Mouse (Mus musculus) thymus, postnatal 25 days (tissue): Measurements from ENCODE around the gene Lamb3.
"Not testable (repeated sequence)": the region's sequence is repeated elsewhere in the genome, so short reads cannot be mapped to it uniquely, and the experiment has no call there.

ENCODE experiments used
- DNase-seq: peaks from one replicate; pipeline ENCODE4 v3.0.0; 2022

The Lamb3 gene

DNA sequence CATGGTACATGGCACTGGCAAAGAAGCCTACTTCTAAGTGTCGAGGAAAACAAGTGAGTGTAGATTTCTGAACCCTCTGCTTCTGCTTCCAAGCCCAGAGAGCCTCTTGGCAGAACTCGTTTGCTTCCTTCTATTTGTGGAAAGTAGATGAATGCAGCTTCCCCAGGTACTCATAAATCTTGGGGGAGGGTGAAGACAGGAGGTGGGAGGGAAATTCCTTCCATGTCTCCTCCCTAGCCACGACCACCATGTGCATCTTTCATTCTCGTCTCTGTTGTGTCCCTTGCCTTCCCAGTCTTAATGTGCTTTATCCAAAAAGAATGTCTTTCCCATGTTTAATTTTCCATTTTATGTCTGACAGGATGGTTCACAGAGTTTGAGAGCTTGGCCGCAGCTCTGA is 45.1 kb downstream of the Lamb3 start:
- no peak for DNase-seq

DNA sequence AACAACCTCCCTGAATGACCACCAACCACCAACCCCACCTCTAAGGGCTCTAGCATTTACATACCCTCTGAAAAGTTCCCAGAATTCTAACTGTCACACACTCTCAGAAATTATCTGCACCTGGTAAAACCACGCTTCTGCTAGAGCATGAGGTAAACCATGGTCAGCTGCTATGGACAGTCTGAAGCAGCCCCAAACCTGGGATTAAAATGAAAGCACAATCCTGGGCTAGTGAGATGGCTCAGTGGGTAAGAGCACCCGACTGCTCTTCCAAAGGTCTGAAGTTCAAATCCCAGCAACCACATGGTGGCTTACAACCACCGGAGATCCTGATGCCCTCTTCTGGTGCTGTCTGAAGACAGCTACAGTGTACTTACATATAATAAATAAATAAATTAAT is 46.4 kb downstream of the Lamb3 start:
- not testable (repeated sequence) for DNase-seq

DNA sequence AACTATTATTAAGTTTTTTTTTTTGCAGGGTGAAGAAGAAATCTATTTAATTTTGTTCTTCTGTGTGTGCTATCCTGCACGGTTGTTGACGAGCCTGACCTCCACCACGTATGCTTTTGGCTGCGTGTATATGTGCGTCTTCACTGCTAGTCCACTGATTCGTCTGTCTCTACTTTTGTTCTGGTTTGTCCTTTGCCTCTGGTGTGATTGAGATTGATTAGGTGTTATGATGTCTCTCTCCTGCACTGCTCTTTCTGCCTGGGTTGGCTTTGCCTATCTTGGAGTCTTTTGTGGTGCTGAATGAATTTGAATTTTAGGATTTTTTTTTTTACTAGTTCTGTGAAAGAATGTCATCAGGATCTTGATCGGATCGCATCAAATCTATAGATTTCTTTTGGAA is 47.5 kb downstream of the Lamb3 start:
- no peak for DNase-seq

DNA sequence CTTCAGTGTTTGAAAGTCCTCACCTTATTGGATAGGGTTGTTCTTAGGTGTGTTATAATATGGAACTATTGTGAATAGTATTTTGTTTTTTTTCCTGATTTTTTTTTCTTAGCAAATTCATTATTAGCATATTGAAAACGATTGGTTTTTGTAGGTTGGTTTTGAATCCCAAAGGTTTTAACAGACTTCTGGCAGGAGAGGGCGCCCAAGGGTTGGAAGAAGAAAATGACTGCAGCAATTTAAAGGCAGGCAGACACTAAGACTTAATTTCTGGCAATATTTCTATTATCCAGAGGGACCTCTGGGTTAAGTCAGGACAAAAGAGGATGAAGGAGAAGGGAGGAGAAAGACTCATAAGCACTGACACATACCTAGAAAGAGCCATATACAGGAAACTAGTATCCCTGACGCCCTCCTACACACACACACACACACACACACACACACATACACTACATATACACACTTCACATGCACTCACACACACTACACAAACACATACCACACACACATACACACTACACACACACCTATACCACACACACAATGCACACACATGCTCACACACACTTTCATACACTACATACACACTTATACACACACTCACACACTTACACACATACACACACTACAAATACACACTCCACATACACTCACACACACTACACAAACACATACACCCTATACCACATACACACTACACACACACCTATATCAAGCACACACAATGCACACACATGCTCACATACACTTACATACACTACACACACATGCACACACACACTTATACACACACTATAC is 48.2 kb downstream of the Lamb3 start:
- peak; percentile 82 for DNase-seq

DNA sequence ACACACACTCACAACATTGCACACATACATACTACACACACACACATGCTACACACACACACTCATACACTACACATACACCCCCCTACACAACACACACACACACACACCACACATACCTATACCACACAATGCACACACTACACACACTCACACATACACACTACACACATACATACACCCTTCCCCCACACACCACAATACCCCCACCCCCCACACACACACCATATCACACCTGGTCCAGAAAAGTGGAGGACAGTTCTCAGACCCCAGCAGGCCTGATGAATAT is 48.7 kb downstream of the Lamb3 start:
- no peak for DNase-seq

DNA sequence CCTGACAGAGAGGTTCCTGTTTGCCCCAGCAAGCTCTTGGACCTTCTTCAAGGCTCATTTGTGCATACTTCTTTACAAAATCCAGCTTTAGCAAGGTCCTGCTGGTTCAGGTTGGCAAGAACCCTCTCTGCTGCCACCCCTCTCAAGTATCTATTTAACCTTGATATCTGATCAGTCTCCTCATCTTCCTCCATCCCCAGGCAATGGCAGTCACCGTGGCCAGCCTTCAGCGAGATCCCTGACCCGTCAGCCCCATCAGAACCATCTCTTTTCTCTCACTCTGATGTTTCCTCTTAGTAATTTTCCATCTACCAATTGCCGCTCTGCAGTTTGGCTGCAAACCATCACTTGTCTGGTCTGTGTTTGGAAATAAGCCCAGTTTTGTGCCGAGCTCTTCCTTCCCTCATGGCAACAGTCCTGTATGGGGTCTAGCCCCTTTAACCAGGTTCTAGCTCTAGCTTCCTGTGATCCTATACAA is 49.2 kb downstream of the Lamb3 start:
- DNase-seq = no peak

DNA sequence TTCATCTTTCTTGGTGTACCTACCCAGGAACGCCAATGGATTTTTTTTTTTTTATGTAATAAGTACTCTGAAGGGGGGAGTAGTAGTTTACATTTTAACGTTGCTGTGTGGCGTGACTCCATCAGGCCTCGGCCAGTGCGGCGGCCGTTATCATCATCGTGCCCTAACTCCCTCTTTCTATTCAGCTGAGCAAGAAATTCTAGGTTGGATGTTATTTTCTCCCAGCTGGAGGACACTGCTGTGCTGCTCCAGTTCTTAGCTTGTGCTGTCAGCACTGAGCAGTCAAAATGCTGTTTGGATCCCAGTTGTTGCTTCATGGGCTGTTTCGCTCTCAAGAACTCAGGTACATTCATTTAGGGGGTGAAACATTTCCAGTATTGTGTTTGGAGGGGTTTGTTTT is 52.1 kb downstream of the Lamb3 start:
- no peak for DNase-seq

DNA sequence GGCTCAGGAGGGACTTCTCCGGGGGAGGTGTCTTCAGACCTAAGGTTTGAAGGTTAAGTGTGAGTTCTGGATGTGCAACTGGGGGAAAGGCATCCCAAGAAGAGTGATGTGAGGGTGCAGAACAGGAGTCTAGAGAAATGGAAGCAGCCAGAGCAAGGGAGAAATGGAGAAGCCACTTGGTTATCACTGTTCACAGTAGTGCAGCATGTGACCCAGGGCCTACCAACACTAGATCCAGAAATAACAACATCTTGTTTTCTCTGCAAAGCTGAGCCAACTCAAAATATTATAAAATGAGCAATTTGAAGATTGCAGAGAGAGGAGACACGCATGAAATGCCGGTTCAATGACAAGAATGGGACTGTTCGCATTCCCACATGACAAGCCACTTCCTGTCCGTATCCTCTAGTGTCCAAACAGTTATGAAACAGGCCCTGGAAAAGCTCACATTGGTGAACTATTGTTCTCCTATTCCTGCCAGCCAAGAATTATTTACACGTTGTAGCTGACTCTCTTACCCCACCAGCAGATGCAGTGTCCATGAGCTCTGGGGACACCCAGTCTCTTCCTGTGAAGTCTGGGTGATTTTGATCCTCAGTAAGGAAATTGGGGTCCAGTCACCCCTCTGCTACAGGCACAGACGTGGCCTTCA is 54.5 kb downstream of the Lamb3 start:
- DNase-seq = no peak

DNA sequence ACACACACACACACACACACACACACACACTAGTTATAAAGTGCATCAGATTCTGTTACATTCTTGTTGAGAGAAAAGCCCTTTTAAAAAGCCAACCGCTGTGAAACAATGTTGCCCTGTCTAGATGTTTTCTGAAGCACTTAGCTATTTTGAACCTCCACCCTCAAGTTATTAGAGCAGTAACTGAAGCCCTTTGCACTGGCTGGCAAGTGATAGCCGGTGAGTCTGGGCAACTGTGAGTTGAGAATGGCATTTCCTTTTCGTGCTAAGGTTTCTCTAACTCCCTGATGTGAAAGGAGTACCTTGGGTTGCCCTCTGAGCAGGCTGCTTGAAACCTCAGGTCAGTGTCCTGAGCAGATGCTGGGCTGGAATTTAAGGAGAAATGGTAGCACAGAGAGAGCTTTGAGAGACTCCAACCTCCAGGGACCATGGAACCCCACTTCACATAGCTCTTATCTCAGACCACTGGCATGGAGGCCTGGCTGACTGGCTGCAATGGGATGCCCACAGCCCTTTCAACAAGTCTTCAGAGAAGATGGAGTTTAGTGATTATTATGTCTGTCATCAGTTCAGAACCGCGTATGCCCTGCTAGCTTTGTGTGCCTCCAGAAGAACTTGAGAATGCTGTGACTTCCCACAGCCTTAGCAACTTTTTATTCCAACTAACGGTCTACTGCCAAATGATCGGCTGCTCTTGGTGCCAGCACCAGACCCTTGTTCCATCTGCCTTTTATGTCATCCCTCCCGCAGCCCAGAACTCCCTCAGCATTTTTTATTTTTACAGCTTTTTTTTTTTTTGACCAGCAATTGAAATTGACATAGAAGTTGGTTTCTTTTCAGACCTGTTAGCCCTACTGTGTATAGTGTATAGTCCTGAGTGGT is 55.8 kb downstream of the Lamb3 start:
- DNase-seq = peak; percentile 43

DNA sequence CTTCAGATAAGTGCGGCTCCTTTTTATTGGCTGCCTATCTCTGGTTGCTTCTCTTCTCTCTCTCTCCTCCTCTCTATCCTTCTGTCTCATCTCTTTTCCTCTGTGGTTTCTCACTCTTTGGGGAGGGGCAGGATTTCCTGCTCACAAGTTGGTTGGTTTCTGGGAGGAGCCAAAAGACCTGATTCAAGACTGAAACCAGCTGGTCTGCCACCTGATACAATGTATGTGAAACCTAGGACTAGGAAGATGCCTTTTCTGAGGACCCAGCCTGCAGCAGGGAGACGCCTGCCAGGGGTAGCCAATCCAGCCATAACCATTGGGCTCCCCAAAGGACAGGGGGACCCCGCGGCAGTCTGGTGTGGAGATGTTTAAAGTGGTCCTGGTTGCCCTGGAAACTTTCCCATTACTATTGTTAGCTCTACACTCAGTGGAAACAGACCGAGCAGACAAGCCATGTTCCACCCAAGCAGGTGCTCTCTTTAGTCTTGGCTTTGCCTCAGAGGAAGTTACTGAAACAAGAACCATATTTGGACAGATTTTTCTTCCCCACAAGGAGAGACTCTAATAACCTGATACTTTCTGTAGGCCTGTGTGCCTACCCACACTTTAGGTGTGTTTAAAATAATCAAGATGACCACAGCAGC is 56.6 kb downstream of the Lamb3 start, which contains the start of gene Hsd11b1:
Hsd11b1 (minus strand) TSS at position 121 of the 644 bp plus-strand sequence.
- DNase-seq = peak; percentile 83

DNA sequence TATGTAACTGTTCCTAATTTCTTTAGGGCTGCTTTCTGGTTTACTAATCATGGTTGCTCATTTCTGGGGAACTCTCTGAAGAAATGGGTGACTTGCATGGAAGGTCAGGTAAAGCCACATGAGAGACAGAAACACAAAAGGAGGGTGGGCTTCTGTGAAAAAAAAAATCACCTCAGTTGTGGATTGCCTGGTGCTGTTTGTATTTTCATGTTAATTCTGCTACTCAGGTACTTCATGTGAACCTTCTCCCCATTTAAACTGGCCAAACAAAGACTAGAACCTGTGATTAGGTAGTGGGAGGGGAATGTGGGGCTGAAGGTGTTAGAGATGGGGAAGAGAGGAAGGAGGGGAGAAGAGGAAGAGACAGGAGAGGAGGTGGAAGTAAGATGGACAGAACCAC is 58.2 kb downstream of the Lamb3 start:
- no peak for DNase-seq

DNA sequence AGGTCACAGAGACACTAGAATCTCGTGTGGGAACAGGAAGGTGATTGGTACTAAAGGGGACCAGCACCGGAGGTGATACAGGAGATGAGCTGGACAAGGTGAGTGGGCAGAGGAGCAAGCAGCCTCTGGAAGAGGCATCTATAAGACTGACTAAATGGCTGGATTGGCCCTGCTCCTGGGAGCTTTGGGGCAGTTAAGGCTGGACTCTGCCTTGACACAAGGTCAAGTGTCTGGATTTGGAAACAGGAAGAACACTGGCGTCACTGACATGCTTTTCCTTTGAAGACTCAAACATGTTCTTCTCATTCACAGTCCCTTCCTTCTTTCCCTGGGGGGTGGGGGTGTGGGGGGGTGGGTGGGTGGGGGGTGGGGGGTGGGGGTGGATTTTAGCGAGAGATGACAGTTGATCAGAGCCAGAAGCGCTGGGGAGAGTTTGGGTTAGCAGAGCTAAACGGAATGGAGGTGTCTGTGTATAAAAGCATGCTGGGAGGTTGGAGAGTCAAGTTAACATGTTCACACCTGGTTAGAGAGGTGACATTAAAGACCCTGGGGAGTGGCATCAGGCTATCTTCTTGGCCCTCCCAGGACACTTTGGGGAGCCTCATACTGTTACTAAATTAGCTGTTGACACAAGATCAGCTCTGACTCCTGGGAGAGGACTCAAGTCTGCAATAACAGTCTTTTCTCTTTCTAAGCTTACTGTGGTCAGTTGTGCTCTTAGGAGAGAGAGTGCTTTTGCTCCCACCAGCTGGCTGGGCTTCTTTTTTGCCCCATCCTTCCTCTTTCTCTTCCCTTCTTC is 63.7 kb downstream of the Lamb3 start:
- DNase-seq = no peak

DNA sequence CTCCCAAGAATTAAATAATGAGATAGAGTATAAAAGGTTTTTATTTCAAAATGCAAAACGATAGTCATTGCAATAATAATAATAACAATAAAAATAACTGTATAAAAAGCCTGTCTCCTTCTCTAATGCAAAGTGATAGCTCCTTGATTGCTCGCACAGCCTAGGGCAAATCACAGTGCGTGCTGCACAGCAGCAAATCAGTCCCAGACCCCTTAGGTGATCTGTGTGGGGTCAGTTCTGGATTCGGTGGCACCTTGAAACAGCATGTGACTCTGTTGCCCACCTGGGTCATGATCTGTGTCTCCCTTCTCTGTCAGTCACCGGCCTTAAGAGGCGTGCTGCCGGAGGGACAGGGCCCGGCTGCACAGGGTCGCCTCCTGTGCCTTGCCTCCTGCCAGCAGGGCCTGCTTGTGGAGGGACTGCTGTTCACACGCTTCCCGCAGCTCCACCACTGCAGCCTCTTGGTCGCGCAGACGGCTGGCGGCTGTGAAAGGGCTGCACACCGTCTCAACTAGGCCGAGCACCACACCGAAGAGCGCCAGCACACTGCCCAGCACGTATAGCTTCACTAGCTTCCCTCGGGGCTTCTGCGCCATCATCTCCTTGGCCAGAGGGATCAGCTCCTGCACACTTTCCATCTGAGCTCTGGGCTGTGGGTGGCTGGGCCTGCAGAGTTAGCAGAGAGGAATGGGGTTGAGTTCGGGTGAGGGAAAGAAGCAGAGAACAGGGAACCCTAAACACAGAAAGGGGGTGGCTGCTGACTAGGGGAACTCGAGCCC is 64.8 kb downstream of the Lamb3 start:
- peak; percentile 17 for DNase-seq

DNA sequence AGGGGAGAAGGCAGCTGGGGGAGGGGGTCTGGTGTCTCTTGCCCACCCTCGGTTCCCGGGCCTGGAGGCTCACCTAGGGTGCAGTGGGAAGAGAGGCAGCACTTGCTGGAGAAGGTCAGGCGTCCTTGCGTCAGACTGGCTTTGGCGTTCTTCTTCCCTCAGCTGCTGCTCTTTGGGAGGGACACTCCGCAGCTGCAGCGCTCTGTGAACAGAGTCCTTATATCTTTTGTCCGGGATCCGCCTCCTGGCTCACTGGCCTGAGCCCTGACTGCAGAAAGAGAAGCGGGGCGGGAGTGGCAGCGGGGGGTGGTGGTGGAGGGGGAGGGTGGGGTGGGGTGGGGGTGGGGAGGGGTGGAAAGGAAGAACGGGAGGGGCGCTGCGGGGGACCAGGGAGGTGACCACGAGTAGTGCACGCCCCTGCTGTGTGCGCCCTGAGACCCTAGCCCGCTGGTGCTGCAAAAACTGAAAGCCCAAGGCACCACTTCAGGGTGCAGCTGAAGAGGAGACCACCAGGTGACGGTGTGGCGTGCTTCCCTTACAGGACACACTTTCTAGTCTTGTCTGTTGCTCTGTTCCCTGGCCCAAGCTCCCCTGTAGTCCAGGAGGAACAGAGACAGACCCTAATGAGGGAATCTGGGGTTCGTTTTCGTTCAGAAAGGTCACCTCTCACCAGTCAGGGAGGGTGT is 65.6 kb downstream of the Lamb3 start, which contains the start of gene G0s2:
G0s2 (minus strand) TSS at position 302 of the 686 bp plus-strand sequence.
- peak; percentile 55 for DNase-seq

DNA sequence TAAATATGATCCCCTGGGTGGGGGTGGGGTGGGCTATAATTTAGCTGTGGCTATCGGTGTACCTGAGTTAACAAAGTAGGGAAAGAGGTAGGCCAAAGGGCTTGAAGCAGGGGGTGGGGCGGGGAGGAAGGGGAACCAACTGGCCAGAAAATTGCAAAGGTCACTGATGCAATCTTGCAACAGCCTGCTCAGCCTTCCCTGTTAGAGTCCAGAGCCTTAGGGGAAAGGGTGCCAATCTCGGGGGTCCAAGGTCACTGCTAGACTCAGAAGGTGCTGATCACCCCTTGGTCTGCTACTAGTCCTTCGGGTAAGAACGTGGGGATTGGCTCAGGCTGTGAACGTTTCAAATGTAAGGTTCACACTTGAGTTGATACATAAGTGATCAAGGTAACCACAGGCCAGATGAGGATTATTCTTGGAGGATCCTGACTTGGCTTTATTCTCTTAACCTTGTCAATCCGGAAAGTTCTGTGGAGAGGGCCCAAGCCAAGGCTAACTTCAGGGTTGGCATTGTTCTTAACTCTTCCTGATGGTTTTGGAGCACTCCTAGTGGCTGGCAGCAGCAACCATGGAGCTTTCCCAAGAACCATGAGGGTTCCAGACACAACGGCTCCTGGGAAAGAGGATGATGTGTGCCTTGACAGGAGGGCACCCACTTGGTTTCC is 67.0 kb downstream of the Lamb3 start:
- DNase-seq = no peak

DNA sequence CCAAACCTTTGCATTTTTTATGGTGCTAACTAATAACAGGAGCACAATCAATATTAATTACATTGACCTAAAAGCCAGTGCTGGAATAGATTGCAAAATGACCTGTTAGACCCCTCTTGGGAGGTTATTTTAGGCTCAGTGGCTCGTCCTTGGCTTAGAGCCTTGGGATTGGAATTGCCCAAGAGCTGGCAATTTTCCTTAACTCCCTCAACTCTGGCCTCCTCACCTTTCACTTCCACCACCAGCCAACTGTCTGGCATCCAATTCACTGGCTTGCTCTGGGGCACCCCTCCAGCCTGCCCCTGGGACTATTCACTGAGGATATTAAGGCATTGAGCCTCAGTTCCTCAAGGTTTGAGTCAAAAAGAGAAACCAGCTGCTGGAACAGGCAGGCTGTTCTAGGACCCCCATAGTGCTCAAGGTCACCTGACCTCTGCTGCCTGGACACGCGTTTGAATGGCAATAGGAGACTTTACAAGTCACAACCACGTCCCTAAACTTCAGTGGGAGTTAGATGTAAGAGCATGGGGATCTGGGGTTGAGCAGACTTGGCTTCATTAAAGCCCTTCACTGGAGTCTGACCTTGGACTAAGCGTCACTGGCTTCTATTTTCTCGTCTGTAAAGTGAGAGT is 71.0 kb downstream of the Lamb3 start:
- no peak for DNase-seq

DNA sequence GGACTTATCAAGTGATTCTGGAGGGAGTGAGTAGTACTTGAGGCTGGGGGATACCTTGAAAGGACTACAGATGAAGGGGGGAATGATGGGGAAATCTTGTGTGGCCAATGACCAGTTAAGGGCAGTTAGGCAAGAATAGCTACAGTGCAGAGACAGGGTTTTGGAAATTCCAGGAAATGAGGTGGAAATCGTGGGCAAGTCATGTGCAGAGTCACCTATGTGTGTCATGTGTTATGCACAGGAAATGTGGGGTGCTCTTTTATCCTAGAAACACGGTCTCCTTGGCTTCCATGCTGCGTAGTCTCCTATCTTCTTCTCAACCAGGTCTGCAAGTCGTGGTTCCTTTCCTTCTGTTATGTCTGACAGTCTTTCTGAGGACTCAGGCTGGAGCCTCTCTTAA is 72.0 kb downstream of the Lamb3 start:
- DNase-seq = no peak

DNA sequence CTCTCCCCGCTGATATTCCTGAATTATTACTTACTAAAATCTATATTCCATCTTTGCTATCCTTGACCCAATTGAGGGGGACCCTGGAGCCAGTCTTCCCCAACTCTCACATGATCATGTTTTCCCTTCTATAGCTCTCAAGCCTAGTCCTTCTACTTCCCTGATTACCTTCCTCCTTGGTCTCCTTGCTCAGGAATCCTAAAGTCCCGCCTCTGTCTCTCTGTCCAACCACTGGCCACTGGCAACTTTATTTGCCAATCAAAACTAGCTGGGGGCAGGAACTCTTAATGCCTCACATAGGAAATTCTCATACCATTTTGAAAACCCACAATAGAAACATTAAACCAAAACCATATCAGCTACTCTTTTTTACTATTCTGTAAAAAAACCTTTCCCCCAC is 73.8 kb downstream of the Lamb3 start:
- DNase-seq = no peak

DNA sequence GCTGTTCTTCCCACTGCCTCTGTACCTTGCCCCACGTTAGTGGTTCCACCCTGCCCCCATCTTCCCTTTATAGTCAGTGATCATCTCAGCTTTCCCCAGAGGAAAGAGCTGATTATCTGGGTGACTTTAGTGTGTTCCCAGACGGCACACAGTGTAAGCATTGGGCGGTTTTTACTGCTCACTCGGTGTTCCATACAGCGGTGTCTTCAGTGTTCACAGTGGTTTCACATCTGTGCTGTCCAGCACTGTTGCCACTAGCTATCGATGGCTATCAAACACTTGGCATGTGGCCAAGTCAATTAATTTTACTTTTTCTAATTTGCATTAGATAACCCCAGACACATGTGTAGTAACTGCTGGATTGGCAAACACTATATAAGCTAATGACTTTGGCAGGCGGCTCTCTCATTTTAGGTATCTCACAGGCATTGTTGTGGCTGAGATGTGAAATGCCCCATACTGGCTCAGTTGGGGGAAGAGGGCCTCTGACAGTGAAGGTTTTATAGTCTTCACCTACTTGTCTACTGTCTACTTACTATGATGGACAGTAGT is 76.8 kb downstream of the Lamb3 start:
- no peak for DNase-seq
